Mouse (Mus musculus) layer of hippocampus, adult 6 months (tissue): ENCODE results near the gene Gm3012. TPM values are rescaled to one million over a fixed set of nuclear protein-coding genes. Genes with fewer than 3 reads are reported as not detected.

Source experiments
- long read RNA-seq, 2 experiments: library from polyadenylated mRNA; unstranded; transcript quantifications; one replicate each; pipeline ENCODE4 v2.0.0; 2019 to 2020
- polyA plus RNA-seq: library from polyadenylated mRNA; unstranded; fragments of <200 nt; fragmentation: Nextera tagmentation; gene quantifications from 2 replicates; pipeline ENCODE4 v1.2.3, GENCODE M21; 2021

The Gm3012 gene
- polyA plus RNA-seq: not detected in 2 replicates
- long read RNA-seq, experiment 1: 0 reads
- long read RNA-seq, experiment 2: 0 reads

GRCm38 (mm10) chr14:3634212-3634611 is at the start of gene Gm3012:
Gm3012 (plus strand) TSS chr14:3634512.

GRCm38 (mm10) chr14:3651730-3652129 is 17.4 kb downstream of the Gm3012 start, which contains the start of gene Gm3020:
Gm3020 (plus strand) TSS chr14:3652030.

GRCm38 (mm10) chr14:3688483-3688882 is 54.2 kb downstream of the Gm3012 start, which contains the start of gene Gm3043:
Gm3043 (plus strand) TSS chr14:3688783.

Other genes starting within 250 kb of the Gm3012 start
- gene Gm10413, start 239.4 kb upstream of the Gm3012 start, polyA plus RNA-seq: not detected in 2 replicates
- gene Gm10409, start 221.9 kb upstream of the Gm3012 start, polyA plus RNA-seq: 2.2 and 2.7 TPM in 2 replicates
- gene Gm3005, start 206.4 kb upstream of the Gm3012 start, polyA plus RNA-seq: 0.40 and 0.73 TPM in 2 replicates
- gene Gm10408, start 185.1 kb upstream of the Gm3012 start, polyA plus RNA-seq: not detected in 2 replicates
- 2.2 and 2.7 TPM in 2 replicates for gene Gm3020, start 17.5 kb downstream of the Gm3012 start, polyA plus RNA-seq
- not detected in 2 replicates for gene Gm3043, start 54.3 kb downstream of the Gm3012 start, polyA plus RNA-seq
- gene Gm3002, start 175.6 kb downstream of the Gm3012 start, polyA plus RNA-seq: 0.48 and 1.2 TPM in 2 replicates
- 0.10 TPM in 1 of 2 replicates, not detected in the other for gene Gm3033, start 211.7 kb downstream of the Gm3012 start, polyA plus RNA-seq
- gene Gm2916, start 249.7 kb downstream of the Gm3012 start, polyA plus RNA-seq: not detected in 2 replicates